Mouse (Mus musculus) B cell, adult 67 days (primary cell): ENCODE results near the gene Tollip. TPM values are rescaled to one million over a fixed set of nuclear protein-coding genes. Genes with fewer than 3 reads are reported as not detected.

ENCODE experiments used
- total RNA-seq, 2 experiments: library from RNA; stranded (reverse); gene quantifications; 4 replicates each; pipeline ENCODE4 v1.2.4; 2023

The Tollip gene
- total RNA-seq, result 10 to 100 TPM; 58.6 to 69.0 TPM

DNA sequence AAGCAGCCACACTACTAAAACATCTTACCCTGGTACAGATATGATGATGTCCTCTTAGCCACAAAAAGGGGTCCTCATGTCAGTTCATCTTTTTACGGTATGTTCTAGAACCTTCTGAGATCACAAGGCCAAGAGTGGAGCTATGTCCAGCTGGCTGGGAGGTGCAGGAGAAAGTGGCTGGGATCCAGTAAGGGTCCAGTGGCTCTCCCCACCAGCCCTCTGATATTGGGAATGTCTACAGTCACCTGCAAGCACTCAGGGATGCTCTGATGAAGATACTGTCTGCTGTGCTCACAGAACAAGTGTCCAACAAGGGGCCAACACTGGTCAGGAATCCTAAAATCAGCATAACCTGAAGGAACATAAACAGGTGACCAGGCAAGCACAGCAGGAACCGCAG is at the start of gene Tollip:
TSS of gene Tollip (minus strand) at position 101 of the 400 bp plus-strand sequence.

GRCm38 (mm10) chr7:141948906-141949798 is 30.8 kb upstream of the Tollip start, which contains the start of gene Brsk2:
Gene Brsk2, plus strand, starts transcription at chr7:141949751.

DNA sequence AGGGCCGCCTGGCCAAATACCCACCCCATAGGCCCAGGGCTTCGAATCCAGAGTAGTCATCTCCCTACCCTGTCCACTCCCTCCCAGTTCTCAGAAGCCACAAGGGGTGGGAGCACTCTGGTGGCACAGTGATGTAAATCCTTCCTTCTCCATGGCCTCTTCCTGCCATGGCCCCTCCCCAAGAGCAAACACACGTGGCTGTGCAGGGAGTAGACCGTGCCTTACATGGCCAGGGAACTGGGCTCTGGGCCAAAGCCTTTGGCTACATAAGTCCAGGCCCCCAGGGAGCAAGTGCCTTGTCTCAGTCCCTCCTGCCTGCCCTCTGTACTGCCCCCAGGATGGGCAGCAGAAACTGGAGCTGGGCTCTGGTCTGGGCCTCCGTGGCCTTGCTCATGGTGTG is 79.5 kb downstream of the Tollip start, which contains the start of gene Muc5b:
TSS of gene Muc5b (plus strand) at position 292 of the 400 bp plus-strand sequence.

Other genes starting within 250 kb of the Tollip start
- not detected for gene Muc2, start 228.2 kb downstream of the Tollip start, total RNA-seq
- gene Muc5ac, start 129.5 kb downstream of the Tollip start, total RNA-seq, result not detected
- not detected for gene Muc5b, start 79.4 kb downstream of the Tollip start, total RNA-seq
- not detected for gene Brsk2, start 31.2 kb upstream of the Tollip start, total RNA-seq
- gene Mob2, start 142.6 kb upstream of the Tollip start, total RNA-seq, result 10 to 100 TPM; 38.2 to 38.6 TPM
- 1 to 10 TPM in 1 of 2 experiments, under 1 TPM in 1; 0.86 to 1.3 TPM for gene Dusp8, start 177.3 kb upstream of the Tollip start, total RNA-seq
- gene Gm45618, start 202.2 kb upstream of the Tollip start, total RNA-seq, result not detected
- gene Gm39115, start 217.5 kb upstream of the Tollip start, total RNA-seq, result not detected
- not detected for gene Gm45337, start 226.1 kb upstream of the Tollip start, total RNA-seq
- not detected for gene Gm29735, start 238.6 kb upstream of the Tollip start, total RNA-seq
- not detected for gene Gm4553, start 247.2 kb upstream of the Tollip start, total RNA-seq